In genomic region chr2:169679264-169679663, GRCm38 (mm10) we compare ENCODE assay signal across 10 mouse cellular contexts. TPM values are rescaled to one million over a fixed set of nuclear protein-coding genes. Genes with fewer than 3 reads are reported as not detected.
A peak's percentile ranks its signal among the peaks of the same experiment; 100 is the strongest.
DNase-seq lines count a peak whose midpoint lies in the region; ATAC-seq and TF ChIP-seq lines count a peak whose summit lies in the region.
"Had no signal": no experiment of that assay in that cellular context is flagged by ENCODE, and none has a peak within 500 bp of the region (broad histone marks: within the 10 kb centered on the region; RNA-seq: fewer than 3 reads in every experiment).

No protein-coding gene starts in this region.

- TF ChIP-seq POLR2A in kidney, adult 2 months (IDR thresholded peaks at IDR 0.05; ENCODE audit: low read depth, low read length): no peak

- DNase-seq in embryonic facial prominence, embryonic 10.5 days (ENCODE audit: low spot score): no peak
- DNase-seq in kidney, adult 2 months: no peak
- DNase-seq in liver, embryonic 13.5 days: no peak
- DNase-seq in stomach, postnatal 0 days (ENCODE audit: low spot score): peak; percentile 28
- DNase-seq in lung, postnatal 14 days: no peak
- DNase-seq in frontal cortex, postnatal 10 days (ENCODE audit: low spot score in 2 of 2): no peak
- DNase-seq: cerebellum, adult 8-10 months; heart, adult 18-20 months had no signal

- H3K4me1 ChIP-seq in embryonic facial prominence, embryonic 13.5 days: peaks cover 9% of the 10 kb centered on the region; the same call in 1 of the 2 replicates
- H3K4me1 ChIP-seq in embryonic facial prominence, embryonic 10.5 days: peaks cover 20% of the 10 kb centered on the region
- H3K4me1 ChIP-seq in kidney, embryonic 16.5 days (ENCODE audit: insufficient read depth, low read length): peaks cover 30% of the 10 kb centered on the region
- no peaks in the 10 kb centered on the region for H3K4me1 ChIP-seq in kidney, adult 2 months (ENCODE audit: control insufficient read depth, insufficient read depth, low read length)
- peaks cover 15% of the 10 kb centered on the region for H3K4me1 ChIP-seq in liver, embryonic 13.5 days (replicated peaks)
- H3K4me1 ChIP-seq in stomach, postnatal 0 days (replicated peaks; ENCODE audit: control insufficient read depth, insufficient read depth): no peaks in the 10 kb centered on the region

- H3K27me3 ChIP-seq in embryonic facial prominence, embryonic 13.5 days: no peaks in the 10 kb centered on the region
- no peaks in the 10 kb centered on the region for H3K27me3 ChIP-seq in embryonic facial prominence, embryonic 10.5 days (replicated peaks; ENCODE audit: low read depth, poor library complexity, severe bottlenecking)
- H3K27me3 ChIP-seq in kidney, embryonic 16.5 days (ENCODE audit: insufficient read depth, low read length): no peaks in the 10 kb centered on the region
- H3K27me3 ChIP-seq in kidney, adult 2 months (replicated peaks; ENCODE audit: control insufficient read depth, insufficient read depth, low read length): no peaks in the 10 kb centered on the region
- H3K27me3 ChIP-seq in liver, embryonic 13.5 days: no peaks in the 10 kb centered on the region
- H3K27me3 ChIP-seq in stomach, postnatal 0 days (ENCODE audit: control insufficient read depth, insufficient read depth, low read length): no peaks in the 10 kb centered on the region

- no peaks in the 10 kb centered on the region for H3K9me3 ChIP-seq in embryonic facial prominence, embryonic 13.5 days
- H3K9me3 ChIP-seq in embryonic facial prominence, embryonic 10.5 days: no peaks in the 10 kb centered on the region
- H3K9me3 ChIP-seq in kidney, embryonic 16.5 days (ENCODE audit: low read length): no peaks in the 10 kb centered on the region
- H3K9me3 ChIP-seq in liver, embryonic 13.5 days (replicated peaks): no peaks in the 10 kb centered on the region
- no peaks in the 10 kb centered on the region for H3K9me3 ChIP-seq in stomach, postnatal 0 days (ENCODE audit: control insufficient read depth, low read length)

- H3K4me2 ChIP-seq in embryonic facial prominence, embryonic 13.5 days: no peak overlapping the region
- no peak overlapping the region for H3K4me2 ChIP-seq in kidney, embryonic 16.5 days (replicated peaks; ENCODE audit: low read depth, low read length)
- no peak overlapping the region for H3K4me2 ChIP-seq in liver, embryonic 13.5 days
- H3K4me2 ChIP-seq in stomach, postnatal 0 days (replicated peaks; ENCODE audit: low read depth): no peak overlapping the region

- peak; percentile 74; the same call in 1 of the 2 replicates for ATAC-seq in embryonic facial prominence, embryonic 13.5 days (ENCODE audit: insufficient number of reproducible peaks, insufficient read depth, low FRiP score, low TSS enrichment, low read depth)
- ATAC-seq in kidney, embryonic 16.5 days (ENCODE audit: low FRiP score, low TSS enrichment): peak; percentile 73; the same call in 1 of the 2 replicates
- peak; percentile 65 for ATAC-seq in liver, embryonic 13.5 days (ENCODE audit: low read depth)
- ATAC-seq in stomach, postnatal 0 days (ENCODE audit: low FRiP score, low TSS enrichment): peak; percentile 64; the same call in 1 of the 2 replicates

- no peak for TF ChIP-seq EP300 in stomach, postnatal 0 days (optimal IDR thresholded peaks at IDR 0.05)

- no peak overlapping the region for H3K9ac ChIP-seq in embryonic facial prominence, embryonic 13.5 days
- no peak overlapping the region for H3K9ac ChIP-seq in kidney, embryonic 16.5 days (replicated peaks; ENCODE audit: low read length)
- H3K9ac ChIP-seq in liver, embryonic 13.5 days: no peak overlapping the region
- no peak overlapping the region for H3K9ac ChIP-seq in stomach, postnatal 0 days (ENCODE audit: low read length)

- no peak overlapping the region for H3K4me3 ChIP-seq in embryonic facial prominence, embryonic 13.5 days
- H3K4me3 ChIP-seq in embryonic facial prominence, embryonic 10.5 days: no peak overlapping the region
- H3K4me3 ChIP-seq in kidney, embryonic 16.5 days (ENCODE audit: low read length): no peak overlapping the region
- no peak overlapping the region for H3K4me3 ChIP-seq in kidney, adult 2 months (ENCODE audit: insufficient read depth, low read depth, low read length)
- no peak overlapping the region for H3K4me3 ChIP-seq in liver, embryonic 13.5 days (replicated peaks)
- no peak overlapping the region for H3K4me3 ChIP-seq in stomach, postnatal 0 days (ENCODE audit: low read depth, low read length)

- 56% methylated on average over 7 of the region's 7 CpGs for WGBS in embryonic facial prominence, embryonic 13.5 days
- WGBS in embryonic facial prominence, embryonic 10.5 days: 70% methylated on average over 7 of the region's 7 CpGs
- 42% methylated on average over 7 of the region's 7 CpGs for WGBS in kidney, embryonic 16.5 days
- 55% methylated on average over 7 of the region's 7 CpGs for WGBS in kidney, adult 2 months
- WGBS in liver, embryonic 13.5 days (ENCODE audit: insufficient replicate concordance): 22% methylated on average over 7 of the region's 7 CpGs
- 62% methylated on average over 7 of the region's 7 CpGs for WGBS in stomach, postnatal 0 days

- no peak overlapping the region; the same call in 1 of the 2 replicates for H3K27ac ChIP-seq in embryonic facial prominence, embryonic 13.5 days
- H3K27ac ChIP-seq in embryonic facial prominence, embryonic 10.5 days (replicated peaks): no peak overlapping the region; the same call in 1 of the 2 replicates
- no peak overlapping the region for H3K27ac ChIP-seq in kidney, embryonic 16.5 days (ENCODE audit: low read length)
- H3K27ac ChIP-seq in kidney, adult 2 months (ENCODE audit: insufficient read depth, low read depth, low read length): no peak overlapping the region
- H3K27ac ChIP-seq in liver, embryonic 13.5 days: no peak overlapping the region
- H3K27ac ChIP-seq in stomach, postnatal 0 days (replicated peaks): no peak overlapping the region

- TF ChIP-seq CTCF in kidney, adult 2 months (conservative IDR thresholded peaks at IDR 0.05; ENCODE audit: insufficient read depth, insufficient read length, low read depth, low read length): no peak
- no peak for TF ChIP-seq CTCF in stomach, postnatal 0 days (IDR thresholded peaks at IDR 0.05; ENCODE audit: low read depth)

- H3K36me3 ChIP-seq in embryonic facial prominence, embryonic 13.5 days: no peaks in the 10 kb centered on the region
- no peaks in the 10 kb centered on the region for H3K36me3 ChIP-seq in embryonic facial prominence, embryonic 10.5 days (replicated peaks)
- no peaks in the 10 kb centered on the region for H3K36me3 ChIP-seq in kidney, embryonic 16.5 days (ENCODE audit: insufficient read depth, low read length)
- no peaks in the 10 kb centered on the region for H3K36me3 ChIP-seq in kidney, adult 2 months (ENCODE audit: control insufficient read depth, insufficient read depth, low read length)
- H3K36me3 ChIP-seq in liver, embryonic 13.5 days: no peaks in the 10 kb centered on the region
- H3K36me3 ChIP-seq in stomach, postnatal 0 days (ENCODE audit: control insufficient read depth, insufficient read depth, low read length): no peaks in the 10 kb centered on the region

RNA-seq across cellular contexts. Expression of gene Tshz2, which starts 46.5 kb away (rescaled TPM):
- 10.2 and 12.3 TPM in 2 replicates for polyA plus RNA-seq in embryonic facial prominence, embryonic 13.5 days (2015; fragmentation: Nextera tagmentation; extraction: Ambion mirVana)
- 2.7 and 3.4 TPM in 2 replicates for polyA plus RNA-seq in embryonic facial prominence, embryonic 10.5 days (2016; fragmentation: Nextera tagmentation; extraction: Ambion mirVana)
- polyA plus RNA-seq in kidney, embryonic 16.5 days (2015; fragmentation: Nextera tagmentation; extraction: Ambion mirVana): 11.5 and 15.2 TPM in 2 replicates
- polyA plus RNA-seq in kidney, adult 2 months (2012; rRNA removed): 17.5 and 17.6 TPM in 2 replicates
- 1.0 and 1.7 TPM in 2 replicates for polyA plus RNA-seq in liver, embryonic 13.5 days (2015; fragmentation: Nextera tagmentation; extraction: Ambion mirVana)
- 5.4 and 6.7 TPM in 2 replicates for polyA plus RNA-seq in stomach, postnatal 0 days (2015; fragmentation: Nextera tagmentation; extraction: Ambion mirVana)
